Mouse (Mus musculus) CH12.LX (cell line): ENCODE data around the gene Alyref. TPM values are rescaled to one million over a fixed set of nuclear protein-coding genes. Genes with fewer than 3 reads are reported as not detected.

Experiments used
- DNase-seq: peaks from one replicate; pipeline ENCODE4 v3.0.0-alpha.2; 2013; ENCODE audit errors: extremely low read depth
- H3K27ac ChIP-seq: 2 replicates; pipeline ENCODE4 v1.5.1; 2012; ENCODE audit warnings: low read depth, mild to moderate bottlenecking, control low read depth, moderate library complexity; ENCODE audit not compliant: insufficient read depth
- H3K27me3 ChIP-seq: replicated peaks from 2 replicates; pipeline ENCODE3; 2012; ENCODE audit warnings: inconsistent platforms
- H3K36me3 ChIP-seq, 2 experiments: replicated peaks in 1 of 2; 2 replicates each; pipeline versions ENCODE3 to v1.6.1; 2012; ENCODE audit warnings: inconsistent platforms in 1 of 2, low read length in 1 of 2, mild to moderate bottlenecking in 1 of 2, mixed read lengths in 1 of 2, moderate library complexity in 1 of 2; ENCODE audit not compliant: control insufficient read depth in 1 of 2, insufficient read depth in 1 of 2
- H3K4me1 ChIP-seq, 2 experiments: 2 replicates each; pipeline ENCODE4 v1.6.1; 2012; ENCODE audit warnings: inconsistent platforms in 1 of 2, moderate library complexity in 1 of 2; ENCODE audit not compliant: insufficient read depth in 2 of 2, control insufficient read depth in 1 of 2
- H3K4me2 ChIP-seq: 2 replicates; pipeline ENCODE4 v1.6.1; 2012; ENCODE audit warnings: low read depth, mild to moderate bottlenecking, control low read depth; ENCODE audit not compliant: poor library complexity, insufficient read depth, severe bottlenecking
- H3K4me3 ChIP-seq, 3 experiments: fragments of 150-350 bp in 1 of 3; sonication (generic) in 1 of 3; replicated peaks in 1 of 3; 2 replicates each; pipeline versions ENCODE3 to v1.5.1; 2011 to 2012; ENCODE audit warnings: low read depth in 2 of 3, low read length in 2 of 3, mild to moderate bottlenecking in 2 of 3, moderate library complexity in 2 of 3, control low read depth in 1 of 3, improper control_type of control experiment in 1 of 3, inconsistent platforms in 1 of 3, mixed read lengths in 1 of 3; ENCODE audit not compliant: poor library complexity in 1 of 3
- H3K79me2 ChIP-seq: replicated peaks from 2 replicates; pipeline ENCODE4 v1.6.1; 2012; ENCODE audit warnings: mild to moderate bottlenecking, moderate library complexity; ENCODE audit not compliant: control insufficient read depth, poor library complexity, insufficient read depth, severe bottlenecking; ENCODE audit errors: extremely low read depth
- H3K9ac ChIP-seq: 2 replicates; pipeline ENCODE4 v1.6.1; 2012; ENCODE audit warnings: low read depth, mild to moderate bottlenecking, control low read depth, moderate library complexity; ENCODE audit not compliant: insufficient read depth
- H3K9me3 ChIP-seq: replicated peaks from 2 replicates; pipeline ENCODE3; 2012; ENCODE audit warnings: low read length, inconsistent platforms, mixed read lengths
- CTCF ChIP-seq, 2 experiments: IDR thresholded peaks in 1 of 2; conservative IDR thresholded peaks in 1 of 2; 2 replicates each; pipeline ENCODE4 v1.5.1; 2011 to 2012; ENCODE audit warnings: low read depth in 2 of 2, low read length in 2 of 2, improper control_type of control experiment in 1 of 2, inconsistent platforms in 1 of 2, mild to moderate bottlenecking in 1 of 2, moderate library complexity in 1 of 2
- E2F4 ChIP-seq: IDR thresholded peaks from 2 replicates; pipeline ENCODE4 v1.6.1; 2011; ENCODE audit warnings: low read depth, low read length, improper control_type of control experiment; ENCODE audit not compliant: insufficient replicate concordance
- EP300 ChIP-seq: IDR thresholded peaks from 2 replicates; pipeline ENCODE4 v1.6.1; 2011; ENCODE audit warnings: low read length, improper control_type of control experiment
- ETS1 ChIP-seq: conservative IDR thresholded peaks from 2 replicates; pipeline ENCODE4 v1.6.1; 2012; ENCODE audit warnings: low read depth, mild to moderate bottlenecking, inconsistent platforms, low read length, improper control_type of control experiment, moderate library complexity
- HCFC1 ChIP-seq: IDR thresholded peaks from 2 replicates; pipeline ENCODE4 v1.6.1; 2012; ENCODE audit warnings: low read depth, mild to moderate bottlenecking, inconsistent platforms, low read length, improper control_type of control experiment
- KAT2A ChIP-seq: IDR thresholded peaks from 2 replicates; pipeline ENCODE4 v1.6.1; 2012; ENCODE audit warnings: low read length, improper control_type of control experiment, inconsistent platforms; ENCODE audit not compliant: insufficient replicate concordance
- MAFK ChIP-seq: IDR thresholded peaks from 2 replicates; pipeline ENCODE4 v1.6.1; 2011; ENCODE audit warnings: low read length, improper control_type of control experiment; ENCODE audit not compliant: insufficient replicate concordance
- MAZ ChIP-seq: IDR thresholded peaks from 2 replicates; pipeline ENCODE4 v1.6.1; 2012; ENCODE audit warnings: low read depth, mild to moderate bottlenecking, inconsistent platforms, low read length, improper control_type of control experiment, moderate library complexity
- MXI1 ChIP-seq: IDR thresholded peaks from 2 replicates; pipeline ENCODE4 v1.6.1; 2011; ENCODE audit warnings: mild to moderate bottlenecking, low read depth, low read length, improper control_type of control experiment
- PAX5 ChIP-seq: IDR thresholded peaks from 2 replicates; pipeline ENCODE4 v1.6.1; 2012; ENCODE audit warnings: low read length, inconsistent platforms, mixed read lengths
- POLR2A ChIP-seq: IDR thresholded peaks from 2 replicates; pipeline ENCODE4 v1.6.1; 2011; ENCODE audit warnings: low read depth, mild to moderate bottlenecking, improper control_type of control experiment, low read length
- SMC3 ChIP-seq: IDR thresholded peaks from 2 replicates; pipeline ENCODE4 v1.6.1; 2011; ENCODE audit warnings: low read depth, low read length, improper control_type of control experiment
- USF2 ChIP-seq: conservative IDR thresholded peaks from 2 replicates; pipeline ENCODE4 v1.6.1; 2011; ENCODE audit warnings: low read depth, low read length, improper control_type of control experiment
- ZC3H11A ChIP-seq: IDR thresholded peaks from 2 replicates; pipeline ENCODE4 v1.6.1; 2012; ENCODE audit warnings: low read depth, mild to moderate bottlenecking, inconsistent platforms, low read length, improper control_type of control experiment
- ZKSCAN1 ChIP-seq: IDR thresholded peaks from 2 replicates; pipeline ENCODE4 v1.6.1; 2012; ENCODE audit warnings: low read depth, inconsistent platforms, low read length, improper control_type of control experiment, borderline replicate concordance
- ZNF384 ChIP-seq: IDR thresholded peaks from 2 replicates; pipeline ENCODE4 v1.6.1; 2012; ENCODE audit warnings: low read depth, low read length, improper control_type of control experiment, inconsistent platforms
- dilution Hi-C: fragments of 300-500 bp; cut with MboI; formaldehyde crosslinking; loops from 2 replicates; pipeline ENCODE4 v1.14.3; 2020; ENCODE audit warnings: low sequenced_read_pairs; ENCODE audit not compliant: extremely low pct_unique_long_range_greater_than_20kb, extremely low pct_ligation_motif_present
- in situ Hi-C: fragments of 300-500 bp; cut with MboI; formaldehyde crosslinking; loops from 3 replicates; pipeline ENCODE4 v1.14.3; 2019; ENCODE audit warnings: low sequenced_read_pairs, low pct_ligation_motif_present, low pct_unique_long_range_greater_than_20kb, mixed read lengths
- polyA plus RNA-seq: library from polyadenylated mRNA; unstranded; fragments of >175 nt; gene quantifications from 2 replicates; pipeline ENCODE4 v1.2.1, GENCODE M21; 2012; ENCODE audit warnings: low read depth; ENCODE audit not compliant: insufficient read length
- total RNA-seq, 2 experiments: library from RNA; depleted of rRNA; stranded (reverse); fragments of 300-350 nt in 1 of 2; fragments of >200 nt in 1 of 2; gene quantifications; 2 replicates each; pipeline ENCODE4 v1.2.3; 2012 to 2014

Gene Alyref
- total and polyA plus RNA-seq, 3 experiments: 358 to 582 (median 451) TPM

GRCm38 (mm10) chr11:120571122-120571521 lies 27.0 kb downstream of the Alyref start:
- Histone ChIP-seq H3K27me3 (no peaks in the 10 kb centered on the region), H3K79me2 (peaks cover 48% of the 10 kb centered on the region), H3K36me3 (peaks cover 40 to 48% of the 10 kb centered on the region in 2 experiments), H3K4me2 (peak overlapping the region; percentile 79), H3K9ac (peak overlapping the region; percentile 78; the same call in 1 of the 2 replicates), H3K27ac (no peak overlapping the region), H3K9me3 (no peaks in the 10 kb centered on the region), H3K4me3 (peak overlapping the region; percentile 81 to 93 (median 91)), H3K4me1 (peaks cover 4 to 40% of the 10 kb centered on the region in 2 experiments)
- peak; percentile 33 for DNase-seq
- in situ Hi-C loops: no loop called here
- dilution Hi-C loops: no loop called here
- TF ChIP-seq KAT2A: no peak
- TF ChIP-seq POLR2A: no peak
- TF ChIP-seq ZNF384: no peak
- TF ChIP-seq E2F4: no peak
- no peak for TF ChIP-seq USF2
- TF ChIP-seq HCFC1: no peak
- no peak for TF ChIP-seq PAX5
- TF ChIP-seq ZKSCAN1: no peak
- no peak for TF ChIP-seq EP300

- Histone ChIP-seq H3K4me1 (peaks cover 4 to 27% of the 10 kb centered on the region in 2 experiments), H3K27me3 (no peaks in the 10 kb centered on the region)
- no peak for TF ChIP-seq MXI1
- TF ChIP-seq MAFK: peak; percentile 73
- TF ChIP-seq, all 38 proteins: peak for 1
- no peak overlapping the region for H3K4me3 ChIP-seq
- no peak overlapping the region for H3K4me2 ChIP-seq
- no peak overlapping the region for H3K27ac ChIP-seq
- no peak overlapping the region for H3K9ac ChIP-seq
- peaks cover 44% of the 10 kb centered on the region for H3K79me2 ChIP-seq
- dilution Hi-C loops (no loop called here), in situ Hi-C loops (loop anchor here (5.0 kb wide), 1 partner anchor 46 kb away; no protein-coding TSS in a partner anchor)
- no peak for DNase-seq
- H3K9me3 ChIP-seq: no peaks in the 10 kb centered on the region
- H3K36me3 ChIP-seq: peaks cover 62 to 72% of the 10 kb centered on the region in 2 experiments
Measured at GRCm38 (mm10) chr11:120568324-120568723, 29.8 kb downstream of the Alyref start.

GRCm38 (mm10) chr11:120565114-120565513 lies 33.1 kb downstream of the Alyref start:
- H3K4me2 ChIP-seq: no peak overlapping the region
- dilution Hi-C loops: no loop called here
- H3K4me3 ChIP-seq: no peak overlapping the region
- in situ Hi-C loops: loop anchor here (5.0 kb wide), 1 partner anchor 43 kb away; no protein-coding TSS in a partner anchor
- peaks cover 19% of the 10 kb centered on the region for H3K79me2 ChIP-seq
- no peaks in the 10 kb centered on the region for H3K27me3 ChIP-seq
- TF ChIP-seq CTCF (conservative IDR thresholded peaks at IDR 0.05 in 1 of 2, IDR thresholded peaks at IDR 0.05 in 1 of 2; ENCODE audit: low read depth in 2 of 2, low read length in 2 of 2) (peak in 1 of 2 experiments; percentile 42; a peak in 2 of 4 replicates), MAFK (peak; percentile 96), SMC3 (peak; percentile 18), PAX5 (no peak), ETS1 (no peak), ZNF384 (no peak), ZC3H11A (no peak), MAZ (no peak)
- no peak overlapping the region for H3K27ac ChIP-seq
- no peaks in the 10 kb centered on the region for H3K9me3 ChIP-seq
- DNase-seq: no peak
- peaks cover 0 to 11% of the 10 kb centered on the region in 2 experiments; a peak in 1 of 4 replicates for H3K4me1 ChIP-seq
- H3K9ac ChIP-seq: no peak overlapping the region
- H3K36me3 ChIP-seq: peaks cover 84 to 91% of the 10 kb centered on the region in 2 experiments
